Comparison of ENCODE assay signal across 8 mouse cellular contexts in the genomic region with DNA sequence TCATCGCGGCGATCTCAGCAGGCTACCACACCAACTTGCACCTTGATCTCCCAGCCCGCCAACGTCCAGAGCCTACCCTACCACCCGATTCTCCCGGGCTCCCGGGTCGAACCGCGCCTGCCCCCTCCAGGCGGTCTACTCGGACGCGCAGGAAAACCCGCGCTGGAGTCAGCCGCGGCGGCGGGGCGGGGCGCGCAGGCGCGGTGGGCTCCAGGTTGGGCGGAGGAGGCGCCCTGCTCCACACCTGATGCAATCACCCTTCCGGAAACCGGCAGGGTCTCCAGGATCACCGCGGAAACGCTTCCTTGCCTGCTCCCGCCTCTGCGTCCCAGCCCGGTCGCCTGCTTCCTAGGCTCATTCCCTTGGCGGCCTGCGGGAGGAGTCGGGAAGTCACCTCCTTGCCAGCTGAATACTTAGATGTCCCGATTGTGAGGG. TPM values are rescaled to one million over a fixed set of nuclear protein-coding genes. Genes with fewer than 3 reads are reported as not detected.
DNase-seq lines count a peak whose midpoint lies in the region; ATAC-seq and TF ChIP-seq lines count a peak whose summit lies in the region.

No protein-coding gene starts in this region.

- intact Hi-C loops in left cerebral cortex, postnatal 4 days (cut with DNase I): no loop called here

- peak overlapping the region; percentile 66 for H3K4me2 ChIP-seq in midbrain, embryonic 12.5 days (replicated peaks)

- peaks cover 17% of the 10 kb centered on the region for H3K4me1 ChIP-seq in midbrain, embryonic 12.5 days
- peaks cover 10% of the 10 kb centered on the region for H3K4me1 ChIP-seq in spleen, adult 2 months (ENCODE audit: control insufficient read depth, insufficient read depth, insufficient read length)

- under 1% methylated on average over 41 of the region's 41 CpGs for WGBS in midbrain, embryonic 12.5 days
- 2% methylated on average over 41 of the region's 41 CpGs for WGBS in spleen, adult 2 months

- H3K27me3 ChIP-seq in midbrain, embryonic 12.5 days: peaks cover 5% of the 10 kb centered on the region; the same call in 1 of the 2 replicates
- H3K27me3 ChIP-seq in spleen, adult 2 months (ENCODE audit: control insufficient read depth, insufficient read depth, low read length): peaks cover 14% of the 10 kb centered on the region

- TF ChIP-seq CTCF in spleen, adult 2 months (IDR thresholded peaks at IDR 0.05; ENCODE audit: extremely low read depth, insufficient read depth, insufficient read length, insufficient replicate concordance): no peak

- no peaks in the 10 kb centered on the region for H3K36me3 ChIP-seq in midbrain, embryonic 12.5 days
- H3K36me3 ChIP-seq in spleen, adult 2 months (ENCODE audit: control insufficient read depth, insufficient read depth, low read length): no peaks in the 10 kb centered on the region

- peak; percentile 42 for ATAC-seq in granulocyte monocyte progenitor cell, adult 5-6 weeks (replicated peaks; ENCODE audit: poor library complexity, severe bottlenecking)
- ATAC-seq in midbrain, embryonic 12.5 days (ENCODE audit: low FRiP score, low read depth): peak; percentile 47

- H3K9me3 ChIP-seq in midbrain, embryonic 12.5 days: no peaks in the 10 kb centered on the region

- H3K9ac ChIP-seq in midbrain, embryonic 12.5 days (replicated peaks): peak overlapping the region; percentile 49

- DNase-seq in adrenal gland, postnatal 36 days: peak; percentile 94 to 96
- DNase-seq in embryo, embryonic 9.5 days (ENCODE audit: extremely low spot score): peak; percentile 86
- DNase-seq in kidney, adult 11 months: peak; percentile 91
- peak; percentile 77 for DNase-seq in left cerebral cortex, postnatal 4 days
- peak in 1 of 2 experiments; percentile 46 for DNase-seq in spleen, adult 2 months (ENCODE audit: low read depth in 1 of 2, low spot score in 2 of 2)
- no peak for DNase-seq in adipocyte (ENCODE audit: low spot score)

- TF ChIP-seq POLR2A in spleen, adult 2 months (IDR thresholded peaks at IDR 0.05; ENCODE audit: low read depth, low read length): no peak

- H3K4me3 ChIP-seq in midbrain, embryonic 12.5 days: peak overlapping the region; percentile 53
- H3K4me3 ChIP-seq in spleen, adult 2 months (ENCODE audit: extremely low read depth, insufficient read depth, insufficient read length): peak overlapping the region; percentile 55

- H3K27ac ChIP-seq in midbrain, embryonic 12.5 days (replicated peaks): peak overlapping the region; percentile 52; the same call in 1 of the 2 replicates
- no peak overlapping the region; the same call in 1 of the 2 replicates for H3K27ac ChIP-seq in spleen, adult 2 months (ENCODE audit: insufficient read depth, low read length)

RNA-seq across cellular contexts. Expression of a gene that starts 1.6 kb away (rescaled TPM):
- 10 to 100 TPM; 69.0 to 71.7 TPM for total RNA-seq in adrenal gland, postnatal 36 days (2021)
- total RNA-seq in granulocyte monocyte progenitor cell, adult 5-6 weeks (2014; fragmentation: Nextera tagmentation): 0.52 and 0.90 TPM in 2 replicates
- 0.26 and 0.31 TPM in 2 replicates for total RNA-seq in granulocyte monocyte progenitor cell, adult 5-6 weeks (2017)
- total RNA-seq in left cerebral cortex, postnatal 4 days (2021): 100 to 1,000 TPM in 1 of 2 experiments, 10 to 100 TPM in 1; 96.4 to 104 TPM
- polyA plus RNA-seq in midbrain, embryonic 12.5 days (2016; fragmentation: Nextera tagmentation; extraction: Ambion mirVana): 58.5 and 69.5 TPM in 2 replicates
- 2.6 and 3.2 TPM in 2 replicates for polyA plus RNA-seq in spleen, adult 2 months (2012; rRNA removed)

RNA-seq across cellular contexts. Expression of a gene that starts 55.7 kb away (rescaled TPM):
- total RNA-seq in adrenal gland, postnatal 36 days (2021): 10 to 100 TPM; 53.4 to 87.8 TPM
- 1.2 and 1.5 TPM in 2 replicates for total RNA-seq in granulocyte monocyte progenitor cell, adult 5-6 weeks (2014; fragmentation: Nextera tagmentation)
- total RNA-seq in granulocyte monocyte progenitor cell, adult 5-6 weeks (2017): not detected in 2 replicates
- 1,000 to 10,000 TPM; 1,371 to 1,423 TPM for total RNA-seq in left cerebral cortex, postnatal 4 days (2021)
- 559 and 602 TPM in 2 replicates for polyA plus RNA-seq in midbrain, embryonic 12.5 days (2016; fragmentation: Nextera tagmentation; extraction: Ambion mirVana)
- 1.1 and 1.8 TPM in 2 replicates for polyA plus RNA-seq in spleen, adult 2 months (2012; rRNA removed)

Comparison
In these comparisons a context has a peak if more than half of its experiments do, and no peak if none do; other contexts are left out.
1. RNA of a gene that starts 1.6 kb away (total RNA-seq): 96.4 to 104 TPM in left cerebral cortex, postnatal 4 days and 69.0 to 71.7 TPM in adrenal gland, postnatal 36 days; 0.26 to 0.90 TPM in granulocyte monocyte progenitor cell, adult 5-6 weeks; every median in the first group is over 10 times any median in the second.
2. RNA of a gene that starts 55.7 kb away (total RNA-seq): 1,371 to 1,423 TPM in left cerebral cortex, postnatal 4 days and 53.4 to 87.8 TPM in adrenal gland, postnatal 36 days; 1.2 to 1.5 TPM in granulocyte monocyte progenitor cell, adult 5-6 weeks; every median in the first group is over 10 times any median in the second.